Mouse (Mus musculus): ENCODE measurements around the gene Sec14l2. TPM values are rescaled to one million over a fixed set of nuclear protein-coding genes. Genes with fewer than 3 reads are reported as not detected.

The Sec14l2 gene
- total and polyA plus RNA-seq, 3 experiments: 15.5 to 40.1 TPM; not detected in 1

- TF ChIP-seq TCF12 (IDR thresholded peaks at IDR 0.05; ENCODE audit: low read depth, low read length) (peak; percentile 46; the same call in 1 of the 2 replicates), ZMIZ1 (IDR thresholded peaks at IDR 0.05; ENCODE audit: low read depth, low read length) (no peak), NRF1 (IDR thresholded peaks at IDR 0.05; ENCODE audit: insufficient read depth, low read depth, low read length, poor library complexity, severe bottlenecking) (no peak), HCFC1 (IDR thresholded peaks at IDR 0.05; ENCODE audit: low read depth, low read length) (peak; percentile 45; the same call in 1 of the 2 replicates), SMC3 (IDR thresholded peaks at IDR 0.05; ENCODE audit: low read depth, low read length) (no peak; the same call in 1 of the 2 replicates), BHLHE40 (IDR thresholded peaks at IDR 0.05; ENCODE audit: borderline replicate concordance, low read depth, low read length) (peak; percentile 15; the same call in 1 of the 2 replicates), GATA1 (IDR thresholded peaks at IDR 0.05; ENCODE audit: low read depth, low read length) (no peak), ZC3H11A (IDR thresholded peaks at IDR 0.05; ENCODE audit: low read depth, low read length) (no peak), E2F4 (IDR thresholded peaks at IDR 0.05; ENCODE audit: borderline replicate concordance, low read depth, low read length) (no peak), MYC (IDR thresholded peaks at IDR 0.05; ENCODE audit: low read depth, low read length) (no peak), MAX (IDR thresholded peaks at IDR 0.05; ENCODE audit: low read length) (peak; percentile 52; the same call in 1 of the 2 replicates), ELF1 (IDR thresholded peaks at IDR 0.05; ENCODE audit: low read depth, low read length) (peak; percentile 18; the same call in 1 of the 2 replicates)
Observed at GRCm38 (mm10) chr11:4118081-4118921, 4.9 kb downstream of the Sec14l2 start (continued).

- H3K9ac ChIP-seq (ENCODE audit: control insufficient read depth, low read depth, low read length, poor library complexity, severe bottlenecking): peak overlapping the region; percentile 61
- no peaks in the 10 kb centered on the region for H3K9me3 ChIP-seq (replicated peaks; ENCODE audit: insufficient read depth, low read length)
- H3K27me3 ChIP-seq (ENCODE audit: control insufficient read depth in 1 of 2, insufficient read depth in 2 of 2, low read length in 2 of 2): no peaks in the 10 kb centered on the region
- no peaks in the 10 kb centered on the region for H3K79me2 ChIP-seq (ENCODE audit: control insufficient read depth, insufficient read depth, low read length, poor library complexity)
- H3K27ac ChIP-seq (ENCODE audit: control insufficient read depth, low read depth, low read length): no peak overlapping the region
- peaks cover 0 to 43% of the 10 kb centered on the region in 2 experiments; a peak in 2 of 4 replicates for H3K36me3 ChIP-seq (ENCODE audit: control insufficient read depth in 1 of 2, insufficient read depth in 2 of 2, low read length in 2 of 2)
- H3K4me3 ChIP-seq (ENCODE audit: control insufficient read depth in 1 of 2, insufficient read depth in 1 of 2, low read depth in 2 of 2, low read length in 2 of 2): peak overlapping the region; percentile 52 to 83
- DNase-seq (ENCODE audit: low read depth, low spot score): peak; percentile 63
- H3K4me1 ChIP-seq (ENCODE audit: control insufficient read depth in 1 of 2, insufficient read depth in 2 of 2, low read length in 2 of 2): peaks cover 34 to 68% of the 10 kb centered on the region in 2 experiments
- TF ChIP-seq TBP (IDR thresholded peaks at IDR 0.05; ENCODE audit: low read depth, low read length): 0 out of 2 replicates have a peak, but pooled peaks have one; percentile 34
- 0 out of 2 replicates have a peak, but pooled peaks have one; percentile 69 for TF ChIP-seq CHD1 (IDR thresholded peaks at IDR 0.05; ENCODE audit: low read depth, low read length)
- no peak for TF ChIP-seq EP300 (IDR thresholded peaks at IDR 0.05; ENCODE audit: low read depth in 1 of 2, low read length in 2 of 2)
- TF ChIP-seq MAZ (IDR thresholded peaks at IDR 0.05; ENCODE audit: low read depth, low read length): 0 out of 2 replicates have a peak, but pooled peaks have one; percentile 39
- TF ChIP-seq GATA1 (IDR thresholded peaks at IDR 0.05; ENCODE audit: low read depth, low read length): 0 out of 2 replicates have a peak, but pooled peaks have one; percentile 13
- peak; percentile 57 for TF ChIP-seq ETS1 (IDR thresholded peaks at IDR 0.05; ENCODE audit: low read depth, low read length)
- peak; percentile 14 to 49 (median 15); a peak in 2 of 6 replicates for TF ChIP-seq CTCF (IDR thresholded peaks at IDR 0.05 in 2 of 3, conservative IDR thresholded peaks at IDR 0.05 in 1 of 3; ENCODE audit: control insufficient read depth in 1 of 3, insufficient read depth in 1 of 3, low read depth in 2 of 3, low read length in 3 of 3, poor library complexity in 1 of 3, severe bottlenecking in 1 of 3)
- TF ChIP-seq TCF12 (IDR thresholded peaks at IDR 0.05; ENCODE audit: low read depth, low read length): peak; percentile 40; the same call in 1 of the 2 replicates
- no peak for TF ChIP-seq MEF2A (IDR thresholded peaks at IDR 0.05; ENCODE audit: extremely low read depth, insufficient replicate concordance, low read depth, low read length, poor library complexity, severe bottlenecking)
- TF ChIP-seq KAT2A (conservative IDR thresholded peaks at IDR 0.05; ENCODE audit: low read depth, low read length): no peak
- TF ChIP-seq MYB (IDR thresholded peaks at IDR 0.05; ENCODE audit: low read depth, low read length): no peak
- TF ChIP-seq BHLHE40 (IDR thresholded peaks at IDR 0.05; ENCODE audit: borderline replicate concordance, low read depth, low read length): peak; percentile 89
- TF ChIP-seq SMC3 (IDR thresholded peaks at IDR 0.05; ENCODE audit: low read depth, low read length): peak; percentile 19; the same call in 1 of the 2 replicates
- no peak for TF ChIP-seq MXI1 (IDR thresholded peaks at IDR 0.05; ENCODE audit: low read depth, low read length)
- TF ChIP-seq RCOR1 (IDR thresholded peaks at IDR 0.05; ENCODE audit: low read depth, low read length): peak; percentile 22; the same call in 1 of the 2 replicates
Observed at GRCm38 (mm10) chr11:4117372-4118071, 5.7 kb downstream of the Sec14l2 start.
